Mouse (Mus musculus) MEL (cell line): ENCODE data around the gene Gm19345. TPM values are rescaled to one million over a fixed set of nuclear protein-coding genes. Genes with fewer than 3 reads are reported as not detected.

Source experiments
- DNase-seq: peaks from one replicate; pipeline ENCODE4 v3.0.0; 2011; ENCODE audit warnings: low read depth, low spot score
- H3K27ac ChIP-seq: 2 replicates; pipeline ENCODE4 v1.5.1; 2012; ENCODE audit warnings: low read depth, mild to moderate bottlenecking, control low read depth, low read length, moderate library complexity; ENCODE audit not compliant: control insufficient read depth
- H3K27me3 ChIP-seq, 2 experiments: fragments of 150-350 bp in 1 of 2; sonication (generic) in 1 of 2; 2 replicates each; pipeline ENCODE4 v1.6.1; 2012; ENCODE audit warnings: low read length in 2 of 2, mild to moderate bottlenecking in 2 of 2, improper control_type of control experiment in 1 of 2, moderate library complexity in 1 of 2; ENCODE audit not compliant: insufficient read depth in 2 of 2, control insufficient read depth in 1 of 2
- H3K36me3 ChIP-seq, 2 experiments: 2 replicates each; pipeline ENCODE4 v1.6.1; 2012 to 2014; ENCODE audit warnings: low read length in 2 of 2, improper control_type of control experiment in 1 of 2, inconsistent platforms in 1 of 2, mild to moderate bottlenecking in 1 of 2; ENCODE audit not compliant: insufficient read depth in 2 of 2, control insufficient read depth in 1 of 2
- H3K4me1 ChIP-seq, 2 experiments: fragments of 150-350 bp in 1 of 2; sonication (generic) in 1 of 2; 2 replicates each; pipeline ENCODE4 v1.6.1; 2012; ENCODE audit warnings: low read length in 2 of 2, improper control_type of control experiment in 1 of 2, mild to moderate bottlenecking in 1 of 2; ENCODE audit not compliant: insufficient read depth in 2 of 2, control insufficient read depth in 1 of 2
- H3K4me3 ChIP-seq, 2 experiments: fragments of 150-350 bp in 1 of 2; sonication (generic) in 1 of 2; 2 replicates each; pipeline ENCODE4 v1.5.1; 2012; ENCODE audit warnings: low read depth in 2 of 2, low read length in 2 of 2, mild to moderate bottlenecking in 2 of 2, moderate library complexity in 2 of 2, control low read depth in 1 of 2, improper control_type of control experiment in 1 of 2; ENCODE audit not compliant: control insufficient read depth in 1 of 2, insufficient read depth in 1 of 2
- H3K79me2 ChIP-seq: 2 replicates; pipeline ENCODE4 v1.6.1; 2012; ENCODE audit warnings: mild to moderate bottlenecking, low read length, moderate library complexity; ENCODE audit not compliant: control insufficient read depth, poor library complexity, insufficient read depth
- H3K9ac ChIP-seq: 2 replicates; pipeline ENCODE4 v1.6.1; 2012; ENCODE audit warnings: low read depth, mild to moderate bottlenecking, control low read depth, low read length, moderate library complexity; ENCODE audit not compliant: control insufficient read depth, poor library complexity, severe bottlenecking
- H3K9me3 ChIP-seq: fragments of 150-350 bp; sonication (generic); replicated peaks from 2 replicates; pipeline ENCODE4 v1.6.1; 2012; ENCODE audit warnings: mild to moderate bottlenecking, low read length, improper control_type of control experiment, moderate library complexity; ENCODE audit not compliant: insufficient read depth
- MEF2A ChIP-seq: IDR thresholded peaks from 2 replicates; pipeline ENCODE4 v1.6.1; 2014; ENCODE audit warnings: low read depth, mild to moderate bottlenecking, inconsistent platforms, low read length, improper control_type of control experiment; ENCODE audit not compliant: poor library complexity, insufficient replicate concordance, severe bottlenecking; ENCODE audit errors: extremely low read depth
- MXI1 ChIP-seq: IDR thresholded peaks from 2 replicates; pipeline ENCODE4 v1.6.1; 2011; ENCODE audit warnings: mild to moderate bottlenecking, low read depth, low read length, improper control_type of control experiment
- MYC ChIP-seq: IDR thresholded peaks from 2 replicates; pipeline ENCODE4 v1.6.1; 2011; ENCODE audit warnings: low read depth, mild to moderate bottlenecking, low read length, improper control_type of control experiment, moderate library complexity
- NRF1 ChIP-seq: IDR thresholded peaks from 2 replicates; pipeline ENCODE4 v1.6.1; 2014; ENCODE audit warnings: low read depth, mild to moderate bottlenecking, inconsistent platforms, low read length, improper control_type of control experiment, moderate library complexity; ENCODE audit not compliant: poor library complexity, insufficient read depth, severe bottlenecking
- POLR2A ChIP-seq, 2 experiments: IDR thresholded peaks; 2 replicates each; pipeline ENCODE4 v1.6.1; 2011 to 2012; ENCODE audit warnings: low read length in 2 of 2, mild to moderate bottlenecking in 2 of 2, control low read depth in 1 of 2, improper control_type of control experiment in 1 of 2, low read depth in 1 of 2, moderate library complexity in 1 of 2; ENCODE audit not compliant: control insufficient read depth in 1 of 2, insufficient read depth in 1 of 2, poor library complexity in 1 of 2
- POLR2AphosphoS2 ChIP-seq: IDR thresholded peaks from 2 replicates; pipeline ENCODE4 v1.6.1; 2011; ENCODE audit warnings: low read length, improper control_type of control experiment
- POLR2AphosphoS5 ChIP-seq: IDR thresholded peaks from 2 replicates; pipeline ENCODE4 v1.6.1; 2012; ENCODE audit warnings: low read depth, borderline replicate concordance, mild to moderate bottlenecking, inconsistent platforms, low read length, moderate library complexity, mixed read lengths
- RAD21 ChIP-seq: IDR thresholded peaks from 2 replicates; pipeline ENCODE4 v1.6.1; 2011; ENCODE audit warnings: mild to moderate bottlenecking, low read depth, low read length, improper control_type of control experiment
- RCOR1 ChIP-seq: IDR thresholded peaks from 2 replicates; pipeline ENCODE4 v1.6.1; 2012; ENCODE audit warnings: low read depth, mild to moderate bottlenecking, inconsistent platforms, low read length, improper control_type of control experiment
- SIN3A ChIP-seq: IDR thresholded peaks from 2 replicates; pipeline ENCODE4 v1.6.1; 2012; ENCODE audit warnings: low read length, improper control_type of control experiment, inconsistent platforms
- TBP ChIP-seq: IDR thresholded peaks from 2 replicates; pipeline ENCODE4 v1.8.0; 2011; ENCODE audit warnings: low read depth, low read length, improper control_type of control experiment
- UBTF ChIP-seq: IDR thresholded peaks from 2 replicates; pipeline ENCODE4 v1.6.1; 2012; ENCODE audit warnings: low read depth, mild to moderate bottlenecking, inconsistent platforms, low read length, improper control_type of control experiment, moderate library complexity, borderline replicate concordance; ENCODE audit not compliant: insufficient read depth
- ZC3H11A ChIP-seq: IDR thresholded peaks from 2 replicates; pipeline ENCODE4 v1.6.1; 2012; ENCODE audit warnings: low read depth, mild to moderate bottlenecking, inconsistent platforms, low read length, improper control_type of control experiment
- ZMIZ1 ChIP-seq: IDR thresholded peaks from 2 replicates; pipeline ENCODE4 v1.6.1; 2012; ENCODE audit warnings: low read depth, mild to moderate bottlenecking, inconsistent platforms, low read length, improper control_type of control experiment, moderate library complexity
- polyA plus RNA-seq, 2 experiments: library from polyadenylated mRNA; stranded (reverse) in 1 of 2; unstranded in 1 of 2; fragments of >175 nt in 1 of 2; fragments of >200 nt in 1 of 2; gene quantifications; 2 replicates each; pipeline versions ENCODE4 v1.2.1 to v1.2.4; 2012; ENCODE audit warnings: low replicate concordance in 2 of 2, low read depth in 1 of 2; ENCODE audit not compliant: insufficient read length in 2 of 2, insufficient read depth in 1 of 2, missing spikeins in 1 of 2
- total RNA-seq: library from RNA; depleted of rRNA; stranded (reverse); fragments of 300-350 nt; gene quantifications from 2 replicates; pipeline ENCODE4 v1.2.3, GENCODE M21; 2012

Gm19345 gene
- total and polyA plus RNA-seq, 3 experiments = not detected

GRCm38 (mm10) chr7:19865246-19866036 is 13.6 kb downstream of the Gm19345 start:
- Histone ChIP-seq H3K79me2 (no peaks in the 10 kb centered on the region), H3K4me1 (peaks cover 0 to 2% of the 10 kb centered on the region in 2 experiments; a peak in 3 of 4 replicates), H3K4me3 (no peak overlapping the region), H3K9ac (no peak overlapping the region), H3K36me3 (no peaks in the 10 kb centered on the region; a peak in 1 of 4 replicates), H3K27ac (no peak overlapping the region), H3K27me3 (no peaks in the 10 kb centered on the region; a peak in 1 of 4 replicates), H3K9me3 (no peaks in the 10 kb centered on the region)
- no peak for DNase-seq
- TF ChIP-seq SIN3A (no peak), RCOR1 (no peak), POLR2AphosphoS5 (no peak), MEF2A (no peak), MXI1 (no peak), POLR2AphosphoS2 (no peak), UBTF (no peak), ZC3H11A (no peak), RAD21 (no peak), TBP (no peak), NRF1 (no peak), ZMIZ1 (no peak)

- Histone ChIP-seq H3K27ac (no peak overlapping the region), H3K4me1 (peaks cover 0 to 10% of the 10 kb centered on the region in 2 experiments), H3K27me3 (no peaks in the 10 kb centered on the region; a peak in 1 of 4 replicates), H3K4me3 (no peak overlapping the region), H3K9ac (no peak overlapping the region), H3K36me3 (peaks cover 0 to 6% of the 10 kb centered on the region in 2 experiments; a peak in 2 of 4 replicates), H3K9me3 (no peaks in the 10 kb centered on the region), H3K79me2 (no peaks in the 10 kb centered on the region)
- DNase-seq = no peak
- TF ChIP-seq MYC = no peak
- TF ChIP-seq ZMIZ1 = no peak
- TF ChIP-seq POLR2A (IDR thresholded peaks at IDR 0.05; ENCODE audit: control insufficient read depth in 1 of 2, insufficient read depth in 1 of 2, low read depth in 1 of 2, low read length in 2 of 2, poor library complexity in 1 of 2) = no peak
These were observed 14.7 kb downstream of the Gm19345 start for GRCm38 (mm10) chr7:19866490-19866889.
